Mouse (Mus musculus) embryonic facial prominence, embryonic 12.5 days (tissue): ENCODE data around the gene Tjap1. TPM values are rescaled to one million over a fixed set of nuclear protein-coding genes. Genes with fewer than 3 reads are reported as not detected.
A peak's percentile ranks its signal among the peaks of the same experiment; 100 is the strongest.

Experiments
- ATAC-seq: fragments of 200-750 bp; cut with Nextera tagmentation; 2 replicates; pipeline ENCODE4 v1.8.0; 2017; ENCODE audit not compliant: insufficient number of reproducible peaks, insufficient read depth, low FRiP score, low TSS enrichment
- H3K27ac ChIP-seq: fragments of 300-500 bp; sonication (generic); 2 replicates; pipeline ENCODE4 v1.5.1; 2016; ENCODE audit warnings: mild to moderate bottlenecking
- H3K27me3 ChIP-seq: fragments of 300-500 bp; sonication (generic); 2 replicates; pipeline ENCODE4 v1.6.1; 2016; ENCODE audit warnings: mild to moderate bottlenecking, moderate library complexity
- H3K36me3 ChIP-seq: fragments of 300-500 bp; sonication (generic); 2 replicates; pipeline ENCODE4 v1.6.1; 2016; ENCODE audit warnings: mild to moderate bottlenecking
- H3K4me1 ChIP-seq: fragments of 300-500 bp; sonication (generic); 2 replicates; pipeline ENCODE4 v1.6.1; 2016
- H3K4me2 ChIP-seq: fragments of 300-500 bp; sonication (generic); replicated peaks from 2 replicates; pipeline ENCODE4 v1.6.1; 2016; ENCODE audit warnings: mild to moderate bottlenecking, moderate library complexity
- H3K4me3 ChIP-seq: fragments of 300-500 bp; sonication (generic); 2 replicates; pipeline ENCODE4 v1.5.1; 2016; ENCODE audit warnings: mild to moderate bottlenecking
- H3K9ac ChIP-seq: fragments of 300-500 bp; sonication (generic); 2 replicates; pipeline ENCODE4 v1.6.1; 2016; ENCODE audit warnings: mild to moderate bottlenecking, moderate library complexity
- H3K9me3 ChIP-seq: fragments of 300-500 bp; sonication (generic); 2 replicates; pipeline ENCODE4 v1.6.1; 2016; ENCODE audit warnings: mild to moderate bottlenecking, moderate library complexity
- WGBS: fragments of 180-500 bp; shearing (Covaris S2); methylation state at CpG from one replicate; pipeline ENCODE4 v1.1.7; 2016; 5-methylcytosine and 5-hydroxymethylcytosine counted together
- polyA plus RNA-seq: library from polyadenylated mRNA; unstranded; fragments of >200 nt; fragmentation: Nextera tagmentation; extraction: Ambion mirVana; gene quantifications from 2 replicates; pipeline ENCODE4 v1.2.1, GENCODE M21; 2016

Tjap1 gene
- polyA plus RNA-seq, 1 experiment from 2014 or later: 64.0 TPM

DNA sequence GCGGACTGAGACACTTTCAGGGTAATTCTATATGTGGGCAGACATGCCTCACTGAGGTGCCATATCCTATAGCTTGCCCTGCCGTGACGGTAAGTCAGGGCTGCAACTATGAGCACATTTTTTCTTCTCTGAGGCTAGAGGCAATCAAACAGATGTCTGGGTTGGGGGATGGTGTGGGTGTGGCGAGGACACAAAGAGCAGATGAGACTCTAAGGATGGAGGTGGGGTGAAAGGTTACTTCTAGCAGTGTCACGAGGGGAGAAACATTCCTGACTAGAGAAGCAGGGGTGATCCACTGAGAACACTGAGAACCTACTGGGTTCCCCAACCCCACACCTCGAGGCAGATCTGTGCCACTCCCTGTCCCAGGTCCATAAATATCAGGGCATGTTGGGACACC lies 15.8 kb downstream of the Tjap1 start:
- Histone ChIP-seq H3K36me3 (peaks cover 86% of the 10 kb centered on the region), H3K4me1 (peaks cover 12% of the 10 kb centered on the region), H3K9me3 (no peaks in the 10 kb centered on the region), H3K9ac (no peak overlapping the region), H3K4me3 (no peak overlapping the region), H3K27ac (peak overlapping the region; percentile 56), H3K4me2 (no peak overlapping the region), H3K27me3 (no peaks in the 10 kb centered on the region)
- 60% methylated on average over 6 of the region's 6 CpGs for WGBS
- no peak for ATAC-seq

DNA sequence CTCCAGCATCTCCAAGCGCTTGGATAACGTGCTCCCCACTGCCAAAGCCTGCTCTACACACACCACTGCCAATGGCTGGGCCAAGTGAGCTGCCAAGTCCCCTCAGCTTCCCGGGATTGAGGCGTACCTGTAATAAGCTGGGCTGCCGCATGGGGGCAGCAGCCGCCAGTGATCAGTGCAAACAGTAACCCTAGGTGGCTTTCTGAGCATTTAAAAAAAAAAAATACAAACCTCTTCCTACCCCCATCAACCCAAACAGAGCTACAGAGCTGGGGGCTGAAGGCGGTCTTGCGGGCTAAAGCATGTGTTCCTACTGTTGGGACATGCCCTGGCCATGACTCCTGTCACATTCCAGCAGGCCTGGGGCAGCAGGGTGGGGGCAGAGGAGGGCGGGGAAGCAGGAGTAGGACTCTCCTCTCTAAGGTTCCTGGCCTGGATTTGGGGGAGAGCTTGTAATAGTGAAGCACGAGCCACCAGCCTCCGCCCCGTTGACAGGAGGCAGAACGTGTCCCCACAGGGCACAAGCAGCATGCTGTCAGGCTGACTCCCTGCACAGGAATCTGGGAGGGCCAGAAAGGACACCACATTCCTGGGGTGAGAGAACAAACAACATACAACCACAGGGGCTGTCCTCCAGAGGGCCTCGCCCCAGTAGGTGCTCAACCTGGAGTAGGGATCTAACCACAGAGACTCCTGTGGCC lies 16.8 kb downstream of the Tjap1 start:
- Histone ChIP-seq H3K4me2 (no peak overlapping the region), H3K27ac (peak overlapping the region; percentile 56), H3K36me3 (peaks cover 85% of the 10 kb centered on the region), H3K9ac (no peak overlapping the region), H3K9me3 (no peaks in the 10 kb centered on the region), H3K4me3 (no peak overlapping the region), H3K4me1 (peaks cover 12% of the 10 kb centered on the region), H3K27me3 (no peaks in the 10 kb centered on the region)
- ATAC-seq: 0 out of 2 replicates have a peak, but pooled peaks have one; percentile 8
- WGBS: 18% methylated on average over 14 of the region's 14 CpGs

GRCm38 (mm10) chr17:46265502-46265901 lies 17.3 kb downstream of the Tjap1 start:
- Histone ChIP-seq H3K4me2 (no peak overlapping the region), H3K4me3 (no peak overlapping the region), H3K9me3 (no peaks in the 10 kb centered on the region), H3K36me3 (peaks cover 85% of the 10 kb centered on the region), H3K9ac (no peak overlapping the region), H3K27ac (no peak overlapping the region), H3K4me1 (peaks cover 12% of the 10 kb centered on the region), H3K27me3 (no peaks in the 10 kb centered on the region)
- WGBS: 81% methylated on average over 12 of the region's 12 CpGs
- no peak for ATAC-seq

- H3K9ac ChIP-seq: no peak overlapping the region
- peaks cover 85% of the 10 kb centered on the region for H3K36me3 ChIP-seq
- no peak overlapping the region for H3K4me3 ChIP-seq
- WGBS: 81% methylated on average over 5 of the region's 5 CpGs
- no peak overlapping the region for H3K27ac ChIP-seq
- H3K4me1 ChIP-seq: peaks cover 12% of the 10 kb centered on the region
- no peak for ATAC-seq
- no peaks in the 10 kb centered on the region for H3K27me3 ChIP-seq
- no peaks in the 10 kb centered on the region for H3K9me3 ChIP-seq
- H3K4me2 ChIP-seq: no peak overlapping the region
Measured at GRCm38 (mm10) chr17:46262201-46262694, 20.6 kb downstream of the Tjap1 start.

DNA sequence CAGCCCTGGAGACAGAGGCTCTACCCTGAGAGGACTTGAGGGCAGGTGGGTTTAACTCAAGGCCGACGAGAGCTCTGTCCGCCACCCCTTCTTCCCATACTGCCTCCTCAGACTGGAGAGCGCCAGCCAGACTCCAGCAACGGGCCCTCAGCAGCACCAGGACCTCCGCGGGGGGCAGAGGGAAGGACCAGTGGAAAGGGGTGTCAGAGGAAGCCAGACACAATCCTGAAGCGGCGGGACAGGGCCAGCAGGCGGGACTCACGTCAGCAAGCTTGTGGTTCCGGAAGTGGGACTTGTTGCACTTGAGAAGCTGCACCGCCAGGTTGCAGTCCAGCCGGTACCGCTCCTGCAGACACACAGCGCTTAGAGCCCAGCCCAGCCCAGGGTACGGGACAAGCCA lies 23.2 kb downstream of the Tjap1 start:
- Histone ChIP-seq H3K4me1 (0 out of 2 replicates have a peak, but pooled peaks cover under 1% of the 10 kb centered on the region), H3K27ac (no peak overlapping the region), H3K4me3 (no peak overlapping the region), H3K36me3 (peaks cover 81% of the 10 kb centered on the region), H3K4me2 (no peak overlapping the region), H3K27me3 (peaks cover 16% of the 10 kb centered on the region), H3K9me3 (0 out of 2 replicates have a peak, but pooled peaks cover 6% of the 10 kb centered on the region), H3K9ac (no peak overlapping the region)
- 91% methylated on average over 17 of the region's 17 CpGs for WGBS
- ATAC-seq: no peak

GRCm38 (mm10) chr17:46258279-46259053 lies 24.4 kb downstream of the Tjap1 start:
- Histone ChIP-seq H3K36me3 (peaks cover 69% of the 10 kb centered on the region), H3K27ac (no peak overlapping the region), H3K4me2 (no peak overlapping the region), H3K4me3 (no peak overlapping the region), H3K9me3 (0 out of 2 replicates have a peak, but pooled peaks cover 6% of the 10 kb centered on the region), H3K9ac (no peak overlapping the region), H3K27me3 (peaks cover 24% of the 10 kb centered on the region), H3K4me1 (peaks cover 7% of the 10 kb centered on the region; the same call in 1 of the 2 replicates)
- no peak for ATAC-seq
- WGBS: 88% methylated on average over 30 of the region's 30 CpGs

DNA sequence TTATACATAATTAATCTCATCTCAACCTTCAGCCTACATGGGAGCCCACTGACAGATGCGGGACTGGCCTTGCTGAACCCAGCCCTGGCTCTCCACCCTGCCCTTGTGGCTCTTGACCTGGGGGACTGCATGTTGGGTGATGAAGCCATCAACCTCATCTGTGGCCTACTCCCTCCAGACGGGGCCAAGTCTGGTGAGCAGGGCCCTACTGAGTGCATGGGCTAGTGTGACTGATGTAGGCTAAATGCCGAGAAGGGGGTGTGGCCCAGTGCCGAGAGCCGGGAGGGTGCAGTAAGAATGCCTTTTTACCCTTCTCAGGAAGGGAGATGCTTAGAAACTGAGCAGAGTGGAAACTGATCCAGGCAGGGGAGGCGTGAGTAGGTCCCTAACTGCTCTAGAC lies 27.7 kb downstream of the Tjap1 start:
- no peak overlapping the region for H3K4me2 ChIP-seq
- no peak for ATAC-seq
- 0 out of 2 replicates have a peak overlapping the region, but pooled peaks have one; percentile 1 for H3K4me3 ChIP-seq
- H3K36me3 ChIP-seq: peaks cover 57% of the 10 kb centered on the region
- peaks cover 9% of the 10 kb centered on the region; the same call in 1 of the 2 replicates for H3K4me1 ChIP-seq
- 0 out of 2 replicates have a peak, but pooled peaks cover 6% of the 10 kb centered on the region for H3K9me3 ChIP-seq
- peak overlapping the region; percentile 65; the same call in 1 of the 2 replicates for H3K9ac ChIP-seq
- peaks cover 24% of the 10 kb centered on the region for H3K27me3 ChIP-seq
- 31% methylated on average over 6 of the region's 6 CpGs for WGBS
- H3K27ac ChIP-seq: no peak overlapping the region

GRCm38 (mm10) chr17:46254106-46254505 lies 28.7 kb downstream of the Tjap1 start:
- H3K27ac ChIP-seq: no peak overlapping the region
- 0 out of 2 replicates have a peak, but pooled peaks cover 6% of the 10 kb centered on the region for H3K9me3 ChIP-seq
- no peak for ATAC-seq
- peaks cover 13% of the 10 kb centered on the region for H3K4me1 ChIP-seq
- H3K4me2 ChIP-seq: peak overlapping the region; percentile 100
- H3K9ac ChIP-seq: peak overlapping the region; percentile 65
- H3K27me3 ChIP-seq: peaks cover 24% of the 10 kb centered on the region
- peak overlapping the region; percentile 71 for H3K4me3 ChIP-seq
- under 1% methylated on average over 39 of the region's 54 CpGs for WGBS
- peaks cover 56% of the 10 kb centered on the region for H3K36me3 ChIP-seq

DNA sequence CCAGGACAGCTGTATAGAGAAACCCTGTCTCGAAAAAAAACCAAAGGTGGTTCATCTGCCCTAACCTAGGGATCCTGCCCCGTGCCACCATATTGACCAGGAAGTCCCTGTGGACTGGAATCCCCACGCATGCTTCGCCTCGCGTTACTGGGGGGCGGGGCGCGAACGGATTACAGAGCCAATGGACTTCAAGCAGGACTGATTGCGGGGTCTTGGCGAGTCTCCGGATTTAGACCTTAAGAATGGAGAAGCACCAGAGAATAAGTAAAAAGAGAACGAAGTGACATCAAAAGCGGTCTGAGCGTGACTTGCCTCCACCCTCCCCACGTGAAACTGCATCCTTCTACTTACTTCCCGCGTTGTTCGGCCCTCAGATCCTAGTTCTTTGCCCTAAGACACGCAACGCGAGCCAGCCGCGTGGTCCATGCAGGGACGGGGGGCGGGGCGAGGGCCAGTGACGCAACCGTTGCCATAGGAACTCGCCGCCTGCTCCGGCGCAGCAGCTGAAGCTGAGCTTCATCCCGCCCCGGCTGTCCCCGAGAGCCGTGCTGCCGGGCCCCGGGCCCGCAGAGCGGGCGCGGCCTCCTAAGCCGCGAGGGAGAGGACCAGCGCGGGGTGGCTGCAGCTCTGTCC lies 29.3 kb downstream of the Tjap1 start, which contains the start of gene Lrrc73:
Gene Lrrc73, plus strand, starts transcription at position 80 of the 633 bp plus-strand sequence.
- H3K4me2 ChIP-seq: peak within 1 kb of the TSS; percentile 100
- H3K27ac ChIP-seq: no peak within 1 kb of the TSS
- peaks cover 18% of the 10 kb centered on the region for H3K4me1 ChIP-seq
- peak; percentile 69 for ATAC-seq
- peak within 1 kb of the TSS; percentile 65 for H3K9ac ChIP-seq
- peaks cover 24% of the 10 kb centered on the region for H3K27me3 ChIP-seq
- 0 out of 2 replicates have a peak, but pooled peaks cover 6% of the 10 kb centered on the region for H3K9me3 ChIP-seq
- WGBS: 2% methylated on average over 48 of the region's 48 CpGs
- peak within 1 kb of the TSS; percentile 71 for H3K4me3 ChIP-seq
- H3K36me3 ChIP-seq: peaks cover 51% of the 10 kb centered on the region

DNA sequence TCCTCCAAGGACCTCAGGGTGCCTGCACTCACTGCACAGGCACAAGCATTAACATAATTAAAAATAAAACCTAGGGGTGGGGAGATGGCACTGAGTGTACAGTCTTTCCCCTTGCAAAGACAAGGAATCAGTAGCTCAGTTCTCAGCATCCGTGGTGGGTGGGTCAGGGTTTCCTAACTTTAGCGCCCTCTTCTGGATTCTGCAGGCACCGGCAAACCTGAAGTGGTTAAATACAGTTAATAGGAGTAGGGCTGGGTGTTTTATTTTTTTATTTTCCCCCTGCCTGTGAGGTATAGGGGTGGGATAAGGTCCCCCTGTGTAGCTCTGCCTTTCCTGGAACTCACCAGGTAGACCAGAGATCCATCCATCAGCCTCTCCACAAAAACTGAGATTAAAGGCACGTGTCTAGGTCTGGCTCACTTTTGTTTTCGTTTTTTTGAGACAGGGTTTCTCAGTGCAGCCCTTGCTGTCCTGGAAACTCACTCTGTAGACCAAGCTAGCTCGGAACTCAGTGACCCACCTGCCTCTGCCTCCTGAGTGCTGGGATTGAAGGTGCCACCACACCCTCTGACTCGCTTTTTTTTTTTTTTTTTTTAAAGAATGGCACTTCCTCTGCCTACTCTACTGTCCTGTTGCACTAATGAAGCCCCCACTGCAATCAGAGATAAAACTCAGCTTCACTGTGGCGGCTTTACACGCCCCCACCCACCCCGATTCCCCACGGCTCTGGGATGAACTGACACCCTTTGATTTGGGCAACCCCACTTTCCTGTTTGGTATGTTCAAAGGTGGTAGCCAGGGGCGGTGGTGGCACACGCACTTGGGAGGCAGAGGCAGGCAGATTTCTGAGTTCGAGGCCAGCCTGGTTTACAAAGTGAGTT lies 30.0 kb downstream of the Tjap1 start:
- Histone ChIP-seq H3K9me3 (0 out of 2 replicates have a peak, but pooled peaks cover 6% of the 10 kb centered on the region), H3K4me2 (peak overlapping the region; percentile 100), H3K36me3 (peaks cover 43% of the 10 kb centered on the region), H3K27ac (no peak overlapping the region), H3K4me3 (peak overlapping the region; percentile 71), H3K9ac (no peak overlapping the region), H3K4me1 (peaks cover 19% of the 10 kb centered on the region), H3K27me3 (peaks cover 24% of the 10 kb centered on the region)
- no peak for ATAC-seq
- 59% methylated on average over 14 of the region's 14 CpGs for WGBS
